Mouse (Mus musculus) layer of hippocampus, adult 8-10 months (tissue): Measurements from ENCODE around the gene Dnajc1. TPM values are rescaled to one million over a fixed set of nuclear protein-coding genes. Genes with fewer than 3 reads are reported as not detected.

ENCODE experiments used
- DNase-seq, 2 experiments: peaks; one replicate each; pipeline ENCODE4 v3.0.0; 2022; ENCODE audit warnings: low spot score in 2 of 2
- total RNA-seq, 4 experiments: library from RNA; stranded (reverse); gene quantifications; 2 replicates each; pipeline ENCODE4 v1.2.4; 2022

Gene Dnajc1
- total RNA-seq, 4 experiments from 2014 or later: 23.7 to 31.3 (median 26.0) TPM

- no peak for DNase-seq
Observed at GRCm38 (mm10) chr2:18307440-18308305, 85.0 kb downstream of the Dnajc1 start.

- DNase-seq: no peak
Observed at GRCm38 (mm10) chr2:18300949-18301348, 91.7 kb downstream of the Dnajc1 start.

- no peak for DNase-seq
Observed at GRCm38 (mm10) chr2:18285175-18285574, 107.5 kb downstream of the Dnajc1 start.

DNA sequence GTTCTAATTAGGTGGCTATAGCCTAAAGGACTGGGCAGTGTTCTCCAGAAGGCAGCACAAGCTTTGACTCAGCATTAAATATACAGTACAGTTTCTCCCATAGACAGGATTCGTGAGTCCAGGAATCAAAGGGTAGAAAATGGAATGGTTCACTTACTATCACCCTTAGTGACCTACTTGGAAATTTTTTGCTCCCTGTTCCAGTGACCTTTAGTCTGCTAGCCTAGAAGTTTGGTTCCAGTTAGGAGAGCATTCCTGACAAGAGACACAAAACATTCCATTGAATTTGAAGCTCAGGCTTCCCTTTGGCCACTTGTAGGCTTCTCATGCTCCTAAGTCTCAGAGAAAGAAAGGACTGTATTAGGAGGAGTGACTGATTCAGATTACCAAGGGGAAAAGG, 126.9 kb downstream of the Dnajc1 start:
- no peak for DNase-seq

- DNase-seq: no peak
Observed at GRCm38 (mm10) chr2:18264579-18264978, 128.1 kb downstream of the Dnajc1 start.

DNA sequence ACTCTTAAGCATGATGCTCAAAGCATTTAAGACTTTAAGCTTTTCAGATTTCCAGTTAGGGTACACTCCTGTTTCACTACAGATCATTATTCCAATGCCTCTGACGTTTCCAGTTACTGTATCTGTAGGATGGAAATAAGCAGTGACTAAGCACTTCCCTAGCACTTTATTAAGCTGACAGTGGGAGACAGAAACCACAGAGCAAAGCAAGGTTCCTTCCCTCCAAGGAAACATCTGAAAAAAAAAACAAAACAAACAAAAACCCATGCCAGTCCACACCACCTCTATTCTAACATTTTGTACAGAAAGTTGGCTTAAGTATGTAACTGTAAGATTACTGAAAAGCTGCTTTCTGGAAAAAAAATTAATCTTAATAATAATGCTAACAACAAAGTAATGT, 130.3 kb downstream of the Dnajc1 start:
- no peak for DNase-seq

DNA sequence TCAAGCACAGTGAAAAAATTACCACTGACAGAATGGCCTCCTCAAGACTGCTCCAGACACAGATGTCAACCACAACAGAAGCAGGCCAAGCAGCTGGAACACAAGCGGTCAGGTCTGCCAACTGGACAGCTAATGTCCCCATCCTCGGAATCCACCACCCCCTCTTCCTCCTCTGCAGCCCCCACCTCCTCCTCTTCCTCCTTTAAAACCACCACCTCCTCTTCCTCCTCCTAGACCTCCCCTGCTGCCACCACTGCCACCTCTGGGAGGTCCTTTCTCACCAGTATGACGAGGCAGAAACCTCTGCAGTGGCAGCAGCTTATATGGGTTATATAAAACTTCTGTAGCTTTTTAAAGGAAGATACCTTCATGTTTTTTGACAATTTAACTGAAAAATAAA, 143.4 kb downstream of the Dnajc1 start:
- DNase-seq: no peak

DNA sequence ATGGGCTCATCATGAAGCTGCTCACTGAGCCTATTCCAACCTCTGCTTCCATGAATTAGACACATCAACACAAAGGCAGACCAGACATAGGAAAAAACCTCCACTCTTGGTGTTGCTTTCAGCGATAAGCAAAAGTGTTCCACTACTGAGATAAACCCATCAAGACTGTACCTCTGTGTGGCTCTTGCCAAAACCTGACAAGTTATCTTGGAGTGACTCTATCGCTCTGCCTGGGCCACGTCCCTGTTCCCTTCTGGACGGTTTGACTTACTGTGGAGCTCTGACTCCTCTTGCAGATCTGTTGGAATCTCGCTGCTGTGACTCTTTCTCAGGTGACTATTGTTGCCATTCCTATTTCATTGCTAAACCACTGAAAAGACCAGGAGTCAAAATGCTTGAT, 157.1 kb downstream of the Dnajc1 start:
- DNase-seq: no peak

DNA sequence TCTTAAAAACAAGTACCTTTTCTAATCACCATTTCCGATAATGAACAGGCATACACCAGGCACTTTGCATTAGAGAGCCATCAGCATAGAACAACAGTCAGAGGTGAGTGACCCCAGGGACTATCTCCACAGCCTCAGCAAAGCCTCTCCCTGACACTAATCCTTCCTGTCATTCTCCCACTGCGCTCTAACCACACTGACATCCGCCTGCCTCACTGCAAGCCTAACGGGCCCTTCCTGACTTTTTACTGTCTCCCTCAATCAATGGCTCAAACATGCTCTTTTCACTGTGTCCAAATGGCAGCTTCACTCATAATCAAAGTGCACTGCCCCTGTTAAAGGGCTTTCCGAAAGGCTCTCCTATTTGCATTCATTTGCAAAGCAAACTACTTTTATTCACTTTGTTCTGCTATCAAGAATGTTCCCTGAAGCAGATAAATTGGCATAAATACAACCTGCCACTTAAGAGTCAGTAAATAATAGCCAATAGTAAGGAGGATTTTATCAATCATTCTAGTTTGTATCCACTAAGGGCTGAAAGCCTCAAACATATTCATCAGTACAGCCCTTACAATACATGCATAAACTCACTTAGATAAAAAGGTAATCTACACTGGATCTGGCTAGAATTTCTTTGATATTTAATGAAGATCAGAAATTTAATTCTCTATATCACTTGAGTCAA, 159.6 kb downstream of the Dnajc1 start:
- DNase-seq: no peak

- no peak for DNase-seq
Observed at GRCm38 (mm10) chr2:18231143-18231542, 161.5 kb downstream of the Dnajc1 start.

GRCm38 (mm10) chr2:18229279-18229678, 163.4 kb downstream of the Dnajc1 start:
- no peak for DNase-seq

- no peak for DNase-seq
Observed at GRCm38 (mm10) chr2:18228486-18229062, 164.1 kb downstream of the Dnajc1 start.

GRCm38 (mm10) chr2:18219569-18219968, 173.1 kb downstream of the Dnajc1 start:
- no peak for DNase-seq

GRCm38 (mm10) chr2:18219136-18219535, 173.5 kb downstream of the Dnajc1 start:
- DNase-seq: no peak

GRCm38 (mm10) chr2:18218500-18218899, 174.1 kb downstream of the Dnajc1 start:
- DNase-seq: no peak

DNA sequence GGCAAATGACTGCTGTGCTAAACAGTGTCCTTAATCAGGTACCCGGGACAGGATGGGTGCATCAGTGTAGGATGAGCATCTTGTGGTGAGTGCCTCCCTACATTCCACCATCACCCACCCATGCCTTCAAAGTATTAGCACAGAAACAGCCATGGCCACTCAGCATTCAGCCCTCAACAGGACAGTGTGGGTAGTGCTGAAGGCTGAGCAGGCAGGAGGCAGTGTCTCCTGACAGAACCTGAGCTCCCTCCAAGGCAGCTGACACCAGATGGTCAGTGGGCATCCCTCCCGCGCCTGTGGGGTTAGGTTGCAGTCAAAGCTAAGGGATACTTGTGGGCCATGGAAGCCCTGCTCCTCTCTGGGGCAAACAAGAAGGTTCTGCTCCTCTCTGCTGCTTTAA, 174.8 kb downstream of the Dnajc1 start:
- DNase-seq: no peak

- no peak for DNase-seq
Observed at GRCm38 (mm10) chr2:18214031-18214430, 178.6 kb downstream of the Dnajc1 start.

- DNase-seq: no peak
Observed at GRCm38 (mm10) chr2:18209948-18210347, 182.7 kb downstream of the Dnajc1 start.

- no peak for DNase-seq
Observed at GRCm38 (mm10) chr2:18209211-18209823, 183.3 kb downstream of the Dnajc1 start.

- DNase-seq: peak in 1 of 2 experiments; percentile 39
Observed at GRCm38 (mm10) chr2:18208578-18208977, 184.1 kb downstream of the Dnajc1 start.

DNA sequence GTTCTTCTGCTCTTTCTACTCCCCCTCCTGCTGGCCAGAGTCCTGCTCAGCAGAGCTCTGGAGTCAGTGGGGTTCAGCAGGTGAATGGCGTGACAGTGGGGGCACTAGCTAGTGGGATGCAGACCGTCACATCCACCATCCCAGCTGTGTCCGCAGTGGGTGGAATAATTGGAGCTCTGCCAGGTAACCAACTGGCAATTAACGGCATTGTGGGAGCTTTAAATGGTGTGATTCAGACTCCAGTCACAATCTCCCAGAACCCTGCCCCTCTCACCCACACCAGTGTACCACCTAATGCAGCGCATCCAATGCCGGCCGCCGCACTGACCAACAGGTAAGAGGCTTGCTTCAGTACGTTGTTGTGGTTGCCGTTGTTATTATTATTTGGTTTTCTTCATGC, 185.8 kb downstream of the Dnajc1 start:
- peak; percentile 50 to 53 for DNase-seq

GRCm38 (mm10) chr2:18205118-18205517, 187.5 kb downstream of the Dnajc1 start:
- peak in 1 of 2 experiments; percentile 57 for DNase-seq
